9 mouse cellular contexts compared by ENCODE assay signal in the genomic region with DNA sequence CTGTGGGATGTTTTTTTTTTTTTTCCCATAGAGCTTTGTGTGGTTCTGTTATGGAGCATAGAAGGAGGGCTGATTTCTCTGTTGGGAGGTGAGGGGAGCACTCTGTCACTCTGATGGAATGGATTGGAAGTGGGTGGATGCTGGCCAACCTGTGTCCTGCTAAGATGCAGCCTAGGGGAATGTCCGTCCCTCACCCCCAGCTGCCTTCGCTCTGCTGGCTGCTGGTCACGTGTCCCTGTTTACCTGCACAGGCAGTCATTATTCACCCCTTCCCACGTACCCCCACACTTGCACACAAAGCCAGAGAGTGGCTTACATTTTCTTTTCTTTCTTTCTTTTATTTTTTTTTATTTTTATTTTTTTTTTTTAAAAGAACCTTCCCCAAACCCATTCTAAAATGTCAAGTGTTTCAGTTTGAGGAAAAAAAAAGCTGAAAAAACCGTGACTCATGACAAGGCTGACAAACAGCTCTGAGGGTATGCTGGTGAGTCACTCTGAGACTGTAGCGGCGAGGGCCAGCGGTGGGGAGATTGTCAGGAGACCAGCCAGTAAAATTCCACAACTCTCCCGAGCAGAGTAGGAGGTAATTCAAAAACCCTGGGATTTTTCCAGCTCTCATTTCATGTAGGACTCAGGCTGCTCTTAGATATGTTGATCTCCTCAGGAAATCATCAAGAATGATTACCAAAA.
A peak's percentile ranks its signal among the peaks of the same experiment; 100 is the strongest.
DNase-seq lines count a peak whose midpoint lies in the region; ATAC-seq lines count a peak whose summit lies in the region.
"Had no signal": no experiment of that assay in that cellular context is flagged by ENCODE, and none has a peak within 500 bp of the region (broad histone marks: within the 10 kb centered on the region; RNA-seq: fewer than 3 reads in every experiment).

No protein-coding gene starts in this region.

- peak; percentile 58; the same call in 1 of the 2 replicates for ATAC-seq in heart, embryonic 15.5 days (replicated peaks; ENCODE audit: insufficient number of reproducible peaks, insufficient read depth, low FRiP score, low read depth)
- ATAC-seq in stomach, embryonic 15.5 days (ENCODE audit: insufficient read depth, low FRiP score, low read depth) = peak; percentile 48; the same call in 1 of the 2 replicates
- ATAC-seq in erythroid progenitor cell, adult 5-6 weeks (replicated peaks; ENCODE audit: low FRiP score, poor library complexity, severe bottlenecking) = no peak

- no peak overlapping the region for H3K9ac ChIP-seq in heart, embryonic 15.5 days
- no peak overlapping the region for H3K9ac ChIP-seq in stomach, embryonic 15.5 days
- H3K9ac ChIP-seq: liver, embryonic 14.5 days had no signal

- H3K27me3 ChIP-seq in embryonic facial prominence, embryonic 10.5 days (replicated peaks; ENCODE audit: low read depth, poor library complexity, severe bottlenecking) = no peaks in the 10 kb centered on the region
- H3K27me3 ChIP-seq in heart, embryonic 15.5 days = no peaks in the 10 kb centered on the region
- H3K27me3 ChIP-seq in stomach, embryonic 15.5 days (replicated peaks) = no peaks in the 10 kb centered on the region

- peaks cover 27% of the 10 kb centered on the region for H3K4me1 ChIP-seq in embryonic facial prominence, embryonic 10.5 days
- peaks cover 10% of the 10 kb centered on the region for H3K4me1 ChIP-seq in heart, embryonic 15.5 days (replicated peaks)
- H3K4me1 ChIP-seq in stomach, embryonic 15.5 days = peaks cover 7% of the 10 kb centered on the region; the same call in 1 of the 2 replicates

- H3K9me3 ChIP-seq in embryonic facial prominence, embryonic 10.5 days = no peaks in the 10 kb centered on the region
- no peaks in the 10 kb centered on the region for H3K9me3 ChIP-seq in heart, embryonic 15.5 days (replicated peaks)
- no peaks in the 10 kb centered on the region for H3K9me3 ChIP-seq in stomach, embryonic 15.5 days

- 25% methylated on average over 9 of the region's 9 CpGs for whole genome bisulfite sequencing in embryonic facial prominence, embryonic 10.5 days
- 23% methylated on average over 9 of the region's 9 CpGs for WGBS in heart, embryonic 15.5 days
- WGBS in stomach, embryonic 15.5 days = 10% methylated on average over 9 of the region's 9 CpGs

- H3K4me3 ChIP-seq in embryonic facial prominence, embryonic 10.5 days = no peak overlapping the region
- no peak overlapping the region for H3K4me3 ChIP-seq in heart, embryonic 15.5 days
- no peak overlapping the region for H3K4me3 ChIP-seq in stomach, embryonic 15.5 days (replicated peaks)

- H3K27ac ChIP-seq in embryonic facial prominence, embryonic 10.5 days (replicated peaks) = no peak overlapping the region
- H3K27ac ChIP-seq in heart, embryonic 15.5 days = no peak overlapping the region; the same call in 1 of the 2 replicates
- H3K27ac ChIP-seq in stomach, embryonic 15.5 days = no peak overlapping the region
- H3K27ac ChIP-seq: liver, embryonic 14.5 days had no signal

- no peaks in the 10 kb centered on the region for H3K36me3 ChIP-seq in embryonic facial prominence, embryonic 10.5 days (replicated peaks)
- no peaks in the 10 kb centered on the region for H3K36me3 ChIP-seq in heart, embryonic 15.5 days
- H3K36me3 ChIP-seq in stomach, embryonic 15.5 days = no peaks in the 10 kb centered on the region

- peak; percentile 28 for DNase-seq in ovary, postnatal 36 days (ENCODE audit: low spot score)
- no peak for DNase-seq in ovary, postnatal 10 days (ENCODE audit: low spot score)
- peak; percentile 30 for DNase-seq in embryonic facial prominence, embryonic 10.5 days (ENCODE audit: low spot score)
- peak; percentile 62 to 86 for DNase-seq in kidney, postnatal 25 days
- DNase-seq in lung, postnatal 36 days = peak; percentile 53

- peak overlapping the region; percentile 38 for H3K4me2 ChIP-seq in heart, embryonic 15.5 days
- peak overlapping the region; percentile 38 for H3K4me2 ChIP-seq in stomach, embryonic 15.5 days
